Mouse (Mus musculus) heart, embryonic 16.5 days (tissue): ENCODE measurements around the gene Tas1r1. TPM values are rescaled to one million over a fixed set of nuclear protein-coding genes. Genes with fewer than 3 reads are reported as not detected.

Source experiments
- polyA plus RNA-seq: library from polyadenylated mRNA; unstranded; fragments of >200 nt; fragmentation: Nextera tagmentation; extraction: Ambion mirVana; gene quantifications from 2 replicates; pipeline ENCODE4 v1.2.1, GENCODE M21; 2015

Tas1r1 gene
- polyA plus RNA-seq, 1 experiment from 2014 or later = 0.39 TPM

Other genes starting within 250 kb of the Tas1r1 start
- gene Camta1, start 176.7 kb downstream of the Tas1r1 start, polyA plus RNA-seq = 141 and 142 TPM in 2 replicates
- 57.7 and 63.8 TPM in 2 replicates for gene Dnajc11, start 104.9 kb downstream of the Tas1r1 start, polyA plus RNA-seq
- 28.8 and 31.2 TPM in 2 replicates for gene Thap3, start 49.6 kb downstream of the Tas1r1 start, polyA plus RNA-seq
- 15.4 and 17.1 TPM in 2 replicates for gene Phf13, start 42.3 kb downstream of the Tas1r1 start, polyA plus RNA-seq
- gene Klhl21, start 29.8 kb downstream of the Tas1r1 start, polyA plus RNA-seq = 27.2 and 33.1 TPM in 2 replicates
- gene Zbtb48, start 10.9 kb downstream of the Tas1r1 start, polyA plus RNA-seq = 13.5 and 14.5 TPM in 2 replicates
- 17.1 and 17.8 TPM in 2 replicates for gene Nol9, start 753 bp upstream of the Tas1r1 start, polyA plus RNA-seq
- 11.9 and 13.4 TPM in 2 replicates for gene Plekhg5, start 33.9 kb upstream of the Tas1r1 start, polyA plus RNA-seq
- gene Tnfrsf25, start 77.4 kb upstream of the Tas1r1 start, polyA plus RNA-seq = 0.77 and 1.4 TPM in 2 replicates
- 1.3 and 1.5 TPM in 2 replicates for gene Espn, start 113.8 kb upstream of the Tas1r1 start, polyA plus RNA-seq
- 0.14 TPM in 1 of 2 replicates, not detected in the other for gene Hes2, start 120.3 kb upstream of the Tas1r1 start, polyA plus RNA-seq
- gene Acot7, start 139.6 kb upstream of the Tas1r1 start, polyA plus RNA-seq = 67.7 and 68.0 TPM in 2 replicates
- gene Gpr153, start 235.7 kb upstream of the Tas1r1 start, polyA plus RNA-seq = 8.4 and 10.4 TPM in 2 replicates